Mouse (Mus musculus): ENCODE measurements at regions not wholly inside any gene's neighbourhood (a gene's known extent, or its start where the extent isn't known, plus 50 kb on each side); places are given as distances from the start of the nearest gene placed in this dataset.

- no peak for DNase-seq (ENCODE audit: low read depth, low spot score)
These were observed 105.5 kb upstream of the Ccnd1 start for GRCm38 (mm10) chr7:145045230-145045629.

- no peak for DNase-seq (ENCODE audit: low read depth, low spot score)
These were observed 103.9 kb upstream of the Ccnd1 start for GRCm38 (mm10) chr7:145043455-145044149.

- no peak for DNase-seq (ENCODE audit: low read depth, low spot score)
These were observed 101.1 kb upstream of the Ccnd1 start for GRCm38 (mm10) chr7:145040871-145041270.

GRCm38 (mm10) chr7:145034385-145034784 lies 94.7 kb upstream of the Ccnd1 start:
- DNase-seq (ENCODE audit: low read depth, low spot score): no peak

- no peak for DNase-seq (ENCODE audit: low read depth, low spot score)
These were observed 91.5 kb upstream of the Ccnd1 start for GRCm38 (mm10) chr7:145031275-145031674.

- peak; percentile 90 for DNase-seq (ENCODE audit: low read depth, low spot score)
These were observed 91.0 kb upstream of the Ccnd1 start for GRCm38 (mm10) chr7:145030635-145031141.

- no peak for DNase-seq (ENCODE audit: low read depth, low spot score)
These were observed 89.9 kb upstream of the Ccnd1 start for GRCm38 (mm10) chr7:145029622-145030021.

- DNase-seq (ENCODE audit: low read depth, low spot score): peak; percentile 43
These were observed 89.4 kb upstream of the Ccnd1 start for GRCm38 (mm10) chr7:145029124-145029523.

- no peak for DNase-seq (ENCODE audit: low read depth, low spot score)
These were observed 87.3 kb upstream of the Ccnd1 start for GRCm38 (mm10) chr7:145027061-145027460.

- no peak for DNase-seq (ENCODE audit: low read depth, low spot score)
These were observed 86.2 kb upstream of the Ccnd1 start for GRCm38 (mm10) chr7:145026014-145026285.

- DNase-seq (ENCODE audit: low read depth, low spot score): no peak
These were observed 85.7 kb upstream of the Ccnd1 start for GRCm38 (mm10) chr7:145025186-145026013.

GRCm38 (mm10) chr7:145024651-145025050 lies 84.9 kb upstream of the Ccnd1 start:
- no peak for DNase-seq (ENCODE audit: low read depth, low spot score)

- DNase-seq (ENCODE audit: low read depth, low spot score): no peak
These were observed 79.4 kb upstream of the Ccnd1 start for GRCm38 (mm10) chr7:145019137-145019536.

- no peak for DNase-seq (ENCODE audit: low read depth, low spot score)
These were observed 78.4 kb upstream of the Ccnd1 start for GRCm38 (mm10) chr7:145018149-145018548.

GRCm38 (mm10) chr7:145015463-145016085 lies 75.8 kb upstream of the Ccnd1 start:
- DNase-seq (ENCODE audit: low read depth, low spot score): no peak

GRCm38 (mm10) chr7:145010757-145011156 lies 71.0 kb upstream of the Ccnd1 start:
- DNase-seq (ENCODE audit: low read depth, low spot score): no peak

GRCm38 (mm10) chr7:145010004-145010403 lies 70.3 kb upstream of the Ccnd1 start:
- DNase-seq (ENCODE audit: low read depth, low spot score): no peak

- no peak for DNase-seq (ENCODE audit: low read depth, low spot score)
These were observed 69.1 kb upstream of the Ccnd1 start for GRCm38 (mm10) chr7:145008662-145009333.

GRCm38 (mm10) chr7:145007216-145007615 lies 67.5 kb upstream of the Ccnd1 start:
- DNase-seq (ENCODE audit: low read depth, low spot score): no peak

GRCm38 (mm10) chr7:145001503-145002084 lies 61.9 kb upstream of the Ccnd1 start:
- no peak for DNase-seq (ENCODE audit: low read depth, low spot score)

- no peak for DNase-seq (ENCODE audit: low read depth, low spot score)
These were observed 60.0 kb upstream of the Ccnd1 start for GRCm38 (mm10) chr7:144999741-145000140.

- no peak for DNase-seq (ENCODE audit: low read depth, low spot score)
These were observed 57.1 kb upstream of the Ccnd1 start for GRCm38 (mm10) chr7:144996847-144997246.

All from forelimb bud, embryonic 11.5 days (tissue).